Mouse (Mus musculus) T-helper 17 cell (primary cell): ENCODE data around the gene Pbx3.

Experiments used
- in situ Hi-C, 2 experiments: fragments of 300-600 bp; cut with MboI, MseI; formaldehyde crosslinking; loops; 1 replicate in 1 of 2; 2 replicates in 1 of 2; pipeline ENCODE4 v1.15.1; 2025; ENCODE audit warnings: high pct_unique_total_duplicates in 2 of 2

Gene Pbx3

DNA sequence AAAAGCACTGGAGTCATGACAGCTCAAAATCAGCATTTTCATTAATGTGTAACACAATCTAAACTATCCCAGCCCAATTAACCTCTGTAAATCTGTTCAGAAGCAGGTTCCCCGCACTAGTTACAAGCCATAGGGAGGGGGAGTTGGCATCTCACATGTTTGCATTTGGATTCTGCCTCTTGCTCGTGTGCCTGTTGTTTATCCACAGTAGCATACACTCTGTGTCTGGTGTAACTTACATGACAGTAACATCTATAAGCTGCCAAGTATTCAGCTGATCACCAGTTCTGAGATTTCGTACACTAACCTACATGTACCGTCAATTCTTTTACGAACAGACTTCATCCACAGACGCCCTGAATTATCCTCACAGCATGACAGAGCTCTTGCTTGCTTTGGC is 147.5 kb downstream of the Pbx3 start:
- in situ Hi-C loops = no loop called here

GRCm38 (mm10) chr2:34221477-34221876 is 151.5 kb downstream of the Pbx3 start:
- in situ Hi-C loops = no loop called here

- in situ Hi-C loops = no loop called here
Observed at GRCm38 (mm10) chr2:34219150-34219549, 153.8 kb downstream of the Pbx3 start.

GRCm38 (mm10) chr2:34217596-34217995 is 155.3 kb downstream of the Pbx3 start:
- in situ Hi-C loops = no loop called here

DNA sequence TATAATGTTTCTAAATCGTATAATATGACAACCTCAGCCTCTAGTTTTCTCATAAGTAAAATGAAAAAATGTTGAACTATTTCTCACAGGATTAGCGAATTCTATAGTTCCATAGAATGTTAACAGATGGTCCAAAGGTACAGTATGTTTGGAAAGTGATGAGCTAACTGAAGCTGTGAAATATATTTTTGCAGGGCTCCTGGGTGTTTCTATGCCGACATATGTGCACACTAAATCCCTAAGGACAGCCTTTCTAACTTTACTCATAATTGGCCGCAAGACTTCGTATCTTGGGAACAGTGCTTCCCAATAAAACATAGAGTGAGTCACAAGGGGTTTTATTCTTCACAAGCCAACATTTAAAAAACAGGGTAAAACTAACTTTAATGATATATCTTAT is 157.4 kb downstream of the Pbx3 start:
- in situ Hi-C loops = no loop called here

- in situ Hi-C loops = no loop called here
Observed at GRCm38 (mm10) chr2:34212418-34212817, 160.5 kb downstream of the Pbx3 start.

DNA sequence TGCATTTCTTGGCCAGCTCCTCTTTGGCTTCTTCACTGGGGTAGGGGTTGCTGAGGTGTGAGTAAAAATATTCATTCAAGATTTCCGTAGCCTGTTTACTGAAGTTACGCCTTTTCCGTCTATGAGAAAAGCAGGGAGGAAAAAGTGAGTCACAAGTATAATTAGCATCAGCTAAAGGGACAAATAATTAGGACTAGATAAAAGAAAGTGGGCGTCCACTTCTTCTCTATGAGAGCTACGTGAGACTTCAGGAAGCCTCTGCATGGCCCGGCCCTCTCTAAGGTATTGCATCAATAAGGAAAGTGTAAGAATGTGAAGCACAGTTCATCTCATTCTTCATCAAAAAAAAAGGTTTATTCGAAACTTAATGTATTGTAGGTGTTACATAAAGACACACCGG is 168.1 kb downstream of the Pbx3 start:
- in situ Hi-C loops = no loop called here

DNA sequence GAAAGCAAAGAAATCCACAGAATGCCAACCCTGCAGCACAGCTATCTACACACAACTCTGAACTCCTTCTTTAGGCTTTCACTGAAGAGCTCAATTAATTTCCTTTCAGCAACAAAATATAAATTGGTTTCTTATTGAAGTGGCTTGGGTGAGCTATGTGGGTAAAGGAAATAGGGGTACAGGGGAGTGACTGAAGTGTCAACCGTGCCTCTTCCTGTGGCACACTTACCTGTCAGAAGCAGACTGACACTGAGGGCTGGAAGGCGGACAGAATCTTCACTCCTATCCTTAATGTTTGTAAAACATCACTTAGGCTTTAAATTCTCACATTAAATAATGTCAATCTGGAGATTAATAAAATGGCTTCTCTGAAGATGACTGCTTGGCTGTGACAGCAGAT is 168.6 kb downstream of the Pbx3 start:
- in situ Hi-C loops = no loop called here

- in situ Hi-C loops = no loop called here
Observed at GRCm38 (mm10) chr2:34193870-34194820, 178.8 kb downstream of the Pbx3 start.

- in situ Hi-C loops = no loop called here
Observed at GRCm38 (mm10) chr2:34193276-34193675, 179.7 kb downstream of the Pbx3 start.

DNA sequence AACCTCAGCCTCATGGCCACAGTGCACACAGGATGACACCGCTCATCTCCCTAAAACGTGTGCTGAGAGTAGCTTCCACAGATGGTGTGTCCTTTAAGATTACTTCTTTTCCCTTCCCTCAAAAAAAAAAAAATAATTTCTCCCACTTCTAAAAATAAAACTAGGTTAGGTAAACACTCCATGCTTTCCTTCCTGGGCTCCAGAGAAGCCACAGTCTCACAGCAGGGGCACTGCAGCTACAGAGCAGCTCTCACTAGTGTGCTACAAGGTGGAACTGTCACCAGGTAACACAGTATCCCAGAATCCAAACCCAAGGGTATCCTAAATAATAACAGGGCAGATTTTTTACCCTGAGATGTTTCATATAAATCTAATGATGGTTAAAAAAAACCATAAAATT is 185.6 kb downstream of the Pbx3 start:
- in situ Hi-C loops = no loop called here

DNA sequence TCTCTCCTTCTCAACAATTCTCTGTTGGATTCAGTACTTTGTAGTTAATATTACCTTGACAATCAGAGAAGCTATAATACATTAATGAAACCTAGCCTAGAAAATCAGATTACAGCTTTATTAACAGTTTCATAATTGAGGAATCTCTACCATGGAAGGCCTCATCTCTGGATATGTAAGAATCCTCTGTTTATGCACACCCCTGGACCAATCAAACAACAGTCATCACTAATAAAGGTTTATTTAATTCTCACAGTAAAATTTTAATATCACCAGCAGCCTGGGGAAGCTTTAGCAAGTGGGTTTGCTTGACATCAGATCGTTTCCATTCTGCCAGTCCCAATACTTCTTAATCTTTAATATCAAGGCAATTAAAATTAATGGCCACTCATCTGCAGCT is 191.3 kb downstream of the Pbx3 start:
- in situ Hi-C loops = no loop called here

- in situ Hi-C loops = no loop called here
Observed at GRCm38 (mm10) chr2:34179299-34179698, 193.6 kb downstream of the Pbx3 start.

- in situ Hi-C loops = no loop called here
Observed at GRCm38 (mm10) chr2:34178653-34179052, 194.3 kb downstream of the Pbx3 start.

GRCm38 (mm10) chr2:34170424-34170823 is 202.5 kb downstream of the Pbx3 start:
- in situ Hi-C loops = no loop called here

- in situ Hi-C loops = loop anchor here in 1 of 2 experiments (10.0 kb wide), 1 partner anchor 415 kb away; no protein-coding TSS in a partner anchor
Observed at GRCm38 (mm10) chr2:34169626-34170025, 203.3 kb downstream of the Pbx3 start.

- in situ Hi-C loops = loop anchor here in 1 of 2 experiments (10.0 kb wide), 1 partner anchor 417 kb away; no protein-coding TSS in a partner anchor
Observed at GRCm38 (mm10) chr2:34168191-34168590, 204.8 kb downstream of the Pbx3 start.

DNA sequence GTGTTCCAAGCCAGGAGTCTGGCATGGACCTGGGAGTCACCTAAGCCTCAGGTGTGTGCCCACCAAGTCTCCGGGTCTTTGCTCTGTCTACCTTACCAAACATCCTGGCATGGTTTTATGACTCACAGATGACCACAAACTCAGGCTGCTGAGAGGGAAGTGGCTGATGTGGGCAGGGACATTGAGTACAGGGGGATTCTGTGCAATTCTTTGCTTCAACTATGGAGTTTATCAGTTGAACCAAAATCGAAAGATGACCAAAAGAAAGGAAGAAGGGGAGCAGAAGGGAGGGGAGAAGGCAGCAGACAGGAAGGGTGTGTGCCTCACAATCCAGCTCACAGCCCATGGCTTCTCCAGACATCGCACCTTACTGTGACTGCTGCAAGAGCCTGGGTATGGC is 210.5 kb downstream of the Pbx3 start:
- in situ Hi-C loops = loop anchor here in 1 of 2 experiments (5.0 to 10.0 kb wide), 2 partner anchors 335 to 422 kb away; no protein-coding TSS in a partner anchor

DNA sequence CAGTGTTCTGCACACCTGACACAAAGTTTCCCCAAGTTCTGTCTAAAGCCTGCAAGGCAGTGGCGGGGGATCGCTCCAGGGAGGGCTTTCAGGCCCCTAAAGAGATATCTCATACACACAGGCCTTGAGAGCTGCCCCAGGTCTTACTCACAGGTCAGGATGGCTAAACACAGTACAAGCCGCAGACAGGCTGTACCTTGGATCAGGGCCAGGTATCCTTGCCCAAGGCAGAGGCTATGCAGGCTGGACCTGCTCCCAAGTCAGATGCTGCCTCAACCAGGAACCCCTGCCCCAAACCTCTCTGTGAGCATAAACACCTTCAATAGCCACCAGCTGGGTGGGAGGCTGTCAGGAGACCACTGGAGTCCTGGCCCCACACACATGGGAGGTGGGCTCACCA is 215.2 kb downstream of the Pbx3 start:
- in situ Hi-C loops = no loop called here

- in situ Hi-C loops = no loop called here
Observed at GRCm38 (mm10) chr2:34154833-34155232, 218.1 kb downstream of the Pbx3 start.

GRCm38 (mm10) chr2:34153336-34153735 is 219.6 kb downstream of the Pbx3 start:
- in situ Hi-C loops = no loop called here

GRCm38 (mm10) chr2:34150560-34150959 is 222.4 kb downstream of the Pbx3 start:
- in situ Hi-C loops = no loop called here

GRCm38 (mm10) chr2:34148214-34148613 is 224.7 kb downstream of the Pbx3 start:
- in situ Hi-C loops = no loop called here
